Mouse (Mus musculus): ENCODE data around the gene Arap2. TPM values are rescaled to one million over a fixed set of nuclear protein-coding genes. Genes with fewer than 3 reads are reported as not detected.

Arap2 gene
- polyA plus RNA-seq, 1 experiment from 2014 or later = 4.5 TPM

DNA sequence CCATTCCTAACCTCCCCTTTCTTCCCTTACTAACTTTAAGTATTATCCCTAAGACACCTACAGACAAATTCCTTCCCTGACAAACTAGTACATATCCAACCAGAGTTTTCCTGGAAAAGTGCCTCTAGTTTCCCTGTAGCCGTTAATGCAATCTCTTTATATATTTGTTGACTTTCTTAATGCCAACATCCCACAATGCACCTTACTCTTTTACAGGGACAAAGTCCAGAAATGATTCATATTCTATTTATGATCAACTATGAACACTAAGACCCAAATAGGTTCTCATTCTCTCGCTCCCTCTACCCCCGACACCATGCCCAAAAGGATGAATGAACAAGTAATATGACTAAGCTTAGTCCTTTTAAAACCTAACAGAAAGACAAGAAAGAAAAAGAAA is 49.5 kb downstream of the Arap2 start:
- Histone ChIP-seq H3K4me1 (replicated peaks; ENCODE audit: control insufficient read depth, insufficient read depth, low read length) (no peaks in the 10 kb centered on the region), H3K27me3 (replicated peaks; ENCODE audit: control insufficient read depth, insufficient read depth, low read length) (no peaks in the 10 kb centered on the region), H3K4me3 (ENCODE audit: low read depth, low read length) (no peak overlapping the region), H3K9me3 (ENCODE audit: control insufficient read depth, low read length) (no peaks in the 10 kb centered on the region), H3K4me2 (ENCODE audit: low read length) (no peak overlapping the region), H3K36me3 (ENCODE audit: control insufficient read depth, insufficient read depth, low read length) (no peaks in the 10 kb centered on the region), H3K27ac (ENCODE audit: low read depth) (no peak overlapping the region), H3K9ac (ENCODE audit: low read length) (no peak overlapping the region)
- WGBS = 90% methylated on average over 3 of the region's 3 CpGs
- DNase-seq (ENCODE audit: low spot score) = no peak
- ATAC-seq (replicated peaks; ENCODE audit: low FRiP score, low TSS enrichment, low read depth) = no peak

DNA sequence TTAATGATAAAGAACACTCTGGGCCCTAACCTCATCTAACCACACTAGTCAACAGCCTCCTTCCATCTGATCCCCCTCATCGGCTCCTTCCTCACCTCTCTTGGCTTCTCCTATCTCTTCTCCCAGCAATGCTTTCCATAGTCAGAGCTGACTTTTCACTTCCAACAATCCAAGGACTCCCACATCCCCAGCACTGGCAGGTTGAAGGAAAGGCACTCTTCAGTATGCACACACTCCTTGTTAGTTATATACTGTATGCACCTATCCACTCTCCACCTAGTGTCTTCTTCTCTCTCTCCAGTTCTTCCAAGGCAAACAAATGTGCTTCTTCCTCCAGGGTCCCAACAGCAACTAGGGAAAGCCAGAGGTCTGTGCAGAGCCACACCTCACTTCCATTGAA is 50.0 kb downstream of the Arap2 start:
- no peak for DNase-seq (ENCODE audit: low spot score)
- no peaks in the 10 kb centered on the region for H3K27me3 ChIP-seq (replicated peaks; ENCODE audit: control insufficient read depth, insufficient read depth, low read length)
- ATAC-seq (replicated peaks; ENCODE audit: low FRiP score, low TSS enrichment, low read depth) = no peak
- H3K9me3 ChIP-seq (ENCODE audit: control insufficient read depth, low read length) = no peaks in the 10 kb centered on the region
- H3K36me3 ChIP-seq (ENCODE audit: control insufficient read depth, insufficient read depth, low read length) = no peaks in the 10 kb centered on the region
- H3K27ac ChIP-seq (ENCODE audit: low read depth) = no peak overlapping the region
- H3K9ac ChIP-seq (ENCODE audit: low read length) = no peak overlapping the region
- H3K4me1 ChIP-seq (replicated peaks; ENCODE audit: control insufficient read depth, insufficient read depth, low read length) = no peaks in the 10 kb centered on the region
- 66% methylated on average over 1 of the region's 1 CpGs for WGBS
- no peak overlapping the region for H3K4me3 ChIP-seq (ENCODE audit: low read depth, low read length)
- no peak overlapping the region for H3K4me2 ChIP-seq (ENCODE audit: low read length)

DNA sequence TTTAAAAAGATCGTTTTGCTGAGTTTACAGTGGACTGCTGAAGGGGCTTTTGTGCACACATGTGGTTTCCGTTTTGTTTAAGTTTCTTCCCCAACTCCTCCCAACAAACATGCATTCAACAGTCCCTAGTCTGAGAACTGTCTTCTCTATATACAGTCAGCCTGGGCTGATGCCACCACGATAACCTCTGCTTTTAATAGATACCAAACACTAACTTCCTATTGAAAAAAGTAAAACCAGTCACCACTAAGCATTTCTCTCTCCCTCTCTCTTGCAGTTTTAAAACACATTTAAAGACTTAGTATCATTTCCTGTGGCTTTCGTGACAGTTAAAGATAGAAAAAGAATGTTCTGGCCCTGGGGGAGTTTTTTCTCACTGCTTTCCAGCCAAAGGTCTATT is 50.5 kb downstream of the Arap2 start:
- Histone ChIP-seq H3K27me3 (replicated peaks; ENCODE audit: control insufficient read depth, insufficient read depth, low read length) (no peaks in the 10 kb centered on the region), H3K36me3 (ENCODE audit: control insufficient read depth, insufficient read depth, low read length) (no peaks in the 10 kb centered on the region), H3K4me3 (ENCODE audit: low read depth, low read length) (no peak overlapping the region), H3K4me2 (ENCODE audit: low read length) (no peak overlapping the region), H3K9ac (ENCODE audit: low read length) (no peak overlapping the region), H3K27ac (ENCODE audit: low read depth) (no peak overlapping the region), H3K9me3 (ENCODE audit: control insufficient read depth, low read length) (no peaks in the 10 kb centered on the region), H3K4me1 (replicated peaks; ENCODE audit: control insufficient read depth, insufficient read depth, low read length) (no peaks in the 10 kb centered on the region)
- 35% methylated on average over 4 of the region's 4 CpGs for WGBS
- DNase-seq (ENCODE audit: low spot score) (no peak), ATAC-seq (replicated peaks; ENCODE audit: low FRiP score, low TSS enrichment, low read depth) (no peak)

DNA sequence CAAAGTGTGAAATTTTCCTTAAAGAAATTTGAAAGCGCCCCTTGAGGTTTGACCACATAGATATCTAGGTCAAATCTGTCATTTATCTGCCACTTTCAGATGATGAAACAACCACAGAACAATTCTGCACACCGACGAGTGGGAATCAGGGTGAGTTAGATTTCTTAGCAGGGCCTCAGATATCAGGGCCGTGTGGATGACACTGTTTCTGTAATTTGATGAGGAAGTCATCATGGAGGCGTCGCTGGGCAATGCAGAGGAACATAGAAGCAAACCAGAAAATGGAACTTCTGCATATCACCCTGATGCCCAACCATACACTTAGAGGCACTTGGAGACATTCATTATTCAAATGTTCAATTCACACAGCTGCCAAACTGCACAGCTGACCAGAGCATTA is 55.0 kb downstream of the Arap2 start:
- Histone ChIP-seq H3K9me3 (ENCODE audit: control insufficient read depth, low read length) (no peaks in the 10 kb centered on the region), H3K4me1 (replicated peaks; ENCODE audit: control insufficient read depth, insufficient read depth, low read length) (no peaks in the 10 kb centered on the region), H3K36me3 (ENCODE audit: control insufficient read depth, insufficient read depth, low read length) (no peaks in the 10 kb centered on the region), H3K27ac (ENCODE audit: low read depth) (no peak overlapping the region), H3K27me3 (replicated peaks; ENCODE audit: control insufficient read depth, insufficient read depth, low read length) (no peaks in the 10 kb centered on the region), H3K9ac (ENCODE audit: low read length) (no peak overlapping the region), H3K4me2 (ENCODE audit: low read length) (no peak overlapping the region), H3K4me3 (ENCODE audit: low read depth, low read length) (no peak overlapping the region)
- no peak for ATAC-seq (replicated peaks; ENCODE audit: low FRiP score, low TSS enrichment, low read depth)
- DNase-seq (ENCODE audit: low spot score) = no peak
- WGBS = 77% methylated on average over 6 of the region's 6 CpGs

DNA sequence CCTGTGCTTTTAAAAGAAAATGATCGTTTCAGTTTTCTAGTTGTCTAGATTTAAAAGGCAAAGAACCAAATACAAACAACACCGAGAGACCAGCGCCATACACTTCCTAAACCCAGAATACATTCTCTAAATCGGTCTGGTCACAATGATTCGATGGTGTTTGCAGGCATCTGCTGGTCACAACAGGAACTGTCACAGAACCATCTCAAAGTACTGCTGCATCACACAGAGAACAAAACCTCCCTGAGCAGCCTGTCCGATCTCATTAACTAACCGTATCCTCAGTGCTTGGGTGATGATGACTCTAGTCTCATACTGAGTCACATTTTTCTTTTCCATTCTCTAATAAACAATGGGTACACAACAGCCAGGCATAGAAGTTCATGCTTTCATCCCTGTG is 59.1 kb downstream of the Arap2 start:
- no peak overlapping the region for H3K9ac ChIP-seq (ENCODE audit: low read length)
- 59% methylated on average over 7 of the region's 7 CpGs for WGBS

DNA sequence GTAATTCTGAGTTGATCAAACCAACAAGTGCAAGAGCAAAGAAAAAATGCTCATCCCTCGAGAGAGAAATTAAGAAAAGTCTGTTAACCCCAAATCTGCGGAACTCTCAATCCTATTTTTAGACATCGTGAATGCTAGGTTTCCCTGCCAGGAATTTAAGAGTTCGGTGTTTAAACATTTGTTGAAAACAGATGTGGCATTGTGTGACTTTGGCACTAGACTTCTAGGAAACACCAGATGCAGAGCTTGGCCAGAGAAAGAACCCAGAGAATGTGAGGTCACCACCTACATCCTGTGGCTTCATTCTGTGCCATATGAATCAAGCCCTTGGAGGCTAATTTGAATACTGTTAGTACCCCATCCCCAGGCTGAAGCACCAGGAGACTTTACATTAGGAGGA is 76.0 kb downstream of the Arap2 start:
- no peak for ATAC-seq (replicated peaks; ENCODE audit: low FRiP score, low TSS enrichment, low read depth)

More for the DNA sequence above, 59.1 kb downstream of the Arap2 start:
- H3K36me3 ChIP-seq (ENCODE audit: control insufficient read depth, insufficient read depth, low read length) = no peaks in the 10 kb centered on the region
- H3K4me3 ChIP-seq (ENCODE audit: low read depth, low read length) = no peak overlapping the region
- no peaks in the 10 kb centered on the region for H3K9me3 ChIP-seq (ENCODE audit: control insufficient read depth, low read length)
- H3K27ac ChIP-seq (ENCODE audit: low read depth) = no peak overlapping the region
- ATAC-seq (replicated peaks; ENCODE audit: low FRiP score, low TSS enrichment, low read depth) = no peak
- no peaks in the 10 kb centered on the region for H3K4me1 ChIP-seq (replicated peaks; ENCODE audit: control insufficient read depth, insufficient read depth, low read length)
- H3K4me2 ChIP-seq (ENCODE audit: low read length) = no peak overlapping the region
- H3K27me3 ChIP-seq (replicated peaks; ENCODE audit: control insufficient read depth, insufficient read depth, low read length) = no peaks in the 10 kb centered on the region
- no peak for DNase-seq (ENCODE audit: low spot score)

DNA sequence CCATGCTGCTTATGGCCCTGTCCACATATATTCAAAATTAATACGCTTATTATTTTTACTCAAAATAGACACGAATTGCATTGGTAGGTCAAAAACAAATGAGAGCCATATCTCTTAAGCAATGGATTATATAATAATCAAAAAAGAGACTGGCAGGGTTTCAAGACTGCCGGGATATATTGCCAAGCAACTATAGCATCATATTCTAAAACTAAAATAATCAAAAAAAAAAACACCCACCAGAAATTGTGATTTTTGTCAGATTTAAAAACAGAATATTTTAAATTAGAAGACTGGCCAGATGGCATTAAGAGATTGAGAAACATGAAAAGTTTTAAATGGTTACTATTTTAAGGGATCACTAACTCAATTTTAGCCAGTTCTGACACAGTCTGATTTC is 82.2 kb downstream of the Arap2 start:
- no peak overlapping the region for H3K4me3 ChIP-seq (ENCODE audit: low read depth, low read length)
- no peaks in the 10 kb centered on the region for H3K27me3 ChIP-seq (replicated peaks; ENCODE audit: control insufficient read depth, insufficient read depth, low read length)
- no peaks in the 10 kb centered on the region for H3K9me3 ChIP-seq (ENCODE audit: control insufficient read depth, low read length)
- no peak overlapping the region for H3K27ac ChIP-seq (ENCODE audit: low read depth)
- H3K36me3 ChIP-seq (ENCODE audit: control insufficient read depth, insufficient read depth, low read length) = no peaks in the 10 kb centered on the region
- no peak overlapping the region for H3K4me2 ChIP-seq (ENCODE audit: low read length)
- H3K4me1 ChIP-seq (replicated peaks; ENCODE audit: control insufficient read depth, insufficient read depth, low read length) = no peaks in the 10 kb centered on the region
- ATAC-seq (replicated peaks; ENCODE audit: low FRiP score, low TSS enrichment, low read depth) (no peak), DNase-seq (ENCODE audit: low spot score) (no peak)
- no peak overlapping the region for H3K9ac ChIP-seq (ENCODE audit: low read length)
- WGBS = 85% methylated on average over 3 of the region's 3 CpGs

More for the DNA sequence above, 76.0 kb downstream of the Arap2 start:
- 50% methylated on average over 4 of the region's 4 CpGs for WGBS
- no peak overlapping the region for H3K4me2 ChIP-seq (ENCODE audit: low read length)
- no peak overlapping the region for H3K27ac ChIP-seq (ENCODE audit: low read depth)
- no peaks in the 10 kb centered on the region for H3K27me3 ChIP-seq (replicated peaks; ENCODE audit: control insufficient read depth, insufficient read depth, low read length)
- H3K4me3 ChIP-seq (ENCODE audit: low read depth, low read length) = no peak overlapping the region
- no peak overlapping the region for H3K9ac ChIP-seq (ENCODE audit: low read length)
- no peaks in the 10 kb centered on the region for H3K9me3 ChIP-seq (ENCODE audit: control insufficient read depth, low read length)
- no peaks in the 10 kb centered on the region for H3K36me3 ChIP-seq (ENCODE audit: control insufficient read depth, insufficient read depth, low read length)
- no peaks in the 10 kb centered on the region for H3K4me1 ChIP-seq (replicated peaks; ENCODE audit: control insufficient read depth, insufficient read depth, low read length)
- DNase-seq (ENCODE audit: low spot score) = no peak

DNA sequence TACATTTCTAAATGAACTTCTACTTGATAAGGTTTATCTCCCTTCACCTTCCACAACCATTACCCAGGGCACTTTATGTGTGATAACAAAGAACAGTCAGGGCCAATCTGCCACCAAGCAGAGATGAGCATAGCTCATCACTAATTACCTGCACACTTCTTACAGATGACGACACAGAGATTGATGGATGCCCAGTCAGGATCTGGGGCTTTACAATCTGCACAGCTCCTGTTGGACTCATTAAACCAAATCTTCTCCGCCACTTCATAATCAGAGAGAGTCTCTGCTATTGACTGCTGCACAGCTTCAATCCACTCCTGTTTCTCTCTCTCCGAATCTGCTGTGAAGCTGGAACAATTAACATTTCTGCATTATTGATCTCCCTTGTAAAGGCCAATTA is 82.8 kb downstream of the Arap2 start:
- DNase-seq (ENCODE audit: low spot score) (no peak), ATAC-seq (replicated peaks; ENCODE audit: low FRiP score, low TSS enrichment, low read depth) (no peak)
- no peak overlapping the region for H3K9ac ChIP-seq (ENCODE audit: low read length)
- no peaks in the 10 kb centered on the region for H3K9me3 ChIP-seq (ENCODE audit: control insufficient read depth, low read length)
- no peak overlapping the region for H3K4me3 ChIP-seq (ENCODE audit: low read depth, low read length)
- H3K4me1 ChIP-seq (replicated peaks; ENCODE audit: control insufficient read depth, insufficient read depth, low read length) = no peaks in the 10 kb centered on the region
- WGBS = 84% methylated on average over 3 of the region's 3 CpGs
- no peak overlapping the region for H3K4me2 ChIP-seq (ENCODE audit: low read length)
- H3K27ac ChIP-seq (ENCODE audit: low read depth) = no peak overlapping the region
- H3K27me3 ChIP-seq (replicated peaks; ENCODE audit: control insufficient read depth, insufficient read depth, low read length) = no peaks in the 10 kb centered on the region
- no peaks in the 10 kb centered on the region for H3K36me3 ChIP-seq (ENCODE audit: control insufficient read depth, insufficient read depth, low read length)

DNA sequence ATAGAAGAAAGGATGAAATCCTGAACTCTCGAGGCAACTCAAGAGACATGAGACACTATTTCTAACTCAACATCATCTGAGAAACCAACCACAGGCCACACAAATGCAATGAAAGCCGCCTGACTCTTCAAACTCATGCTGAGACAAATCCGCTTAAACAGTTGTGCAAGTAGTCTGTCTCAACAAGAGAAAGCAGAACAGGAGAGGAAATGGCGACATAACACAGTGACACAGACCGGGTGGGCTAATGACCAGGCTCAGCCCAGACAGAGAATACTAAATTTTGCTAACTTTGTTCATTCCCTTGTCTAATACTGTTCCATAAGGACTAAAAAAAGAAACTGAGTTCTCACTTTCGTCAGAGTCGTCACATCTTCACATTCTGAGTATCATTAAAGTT is 88.6 kb downstream of the Arap2 start:
- H3K4me3 ChIP-seq (ENCODE audit: low read depth, low read length) = no peak overlapping the region
- H3K27ac ChIP-seq (ENCODE audit: low read depth) = no peak overlapping the region
- H3K9ac ChIP-seq (ENCODE audit: low read length) = no peak overlapping the region
- no peaks in the 10 kb centered on the region for H3K36me3 ChIP-seq (ENCODE audit: control insufficient read depth, insufficient read depth, low read length)
- H3K27me3 ChIP-seq (replicated peaks; ENCODE audit: control insufficient read depth, insufficient read depth, low read length) = no peaks in the 10 kb centered on the region
- H3K9me3 ChIP-seq (ENCODE audit: control insufficient read depth, low read length) = no peaks in the 10 kb centered on the region
- H3K4me1 ChIP-seq (replicated peaks; ENCODE audit: control insufficient read depth, insufficient read depth, low read length) = peaks cover 5% of the 10 kb centered on the region; the same call in 1 of the 2 replicates
- no peak overlapping the region for H3K4me2 ChIP-seq (ENCODE audit: low read length)
- no peak for DNase-seq (ENCODE audit: low spot score)
- 87% methylated on average over 7 of the region's 7 CpGs for WGBS
- ATAC-seq (replicated peaks; ENCODE audit: low FRiP score, low TSS enrichment, low read depth) = no peak
